Mouse (Mus musculus) CH12.LX (cell line): Measurements from ENCODE around the gene Serpinc1. TPM values are rescaled to one million over a fixed set of nuclear protein-coding genes. Genes with fewer than 3 reads are reported as not detected.

ENCODE experiments used
- DNase-seq: peaks from one replicate; pipeline ENCODE4 v3.0.0-alpha.2; 2013; ENCODE audit errors: extremely low read depth
- H3K27ac ChIP-seq: 2 replicates; pipeline ENCODE4 v1.5.1; 2012; ENCODE audit warnings: low read depth, mild to moderate bottlenecking, control low read depth, moderate library complexity; ENCODE audit not compliant: insufficient read depth
- H3K27me3 ChIP-seq: replicated peaks from 2 replicates; pipeline ENCODE3; 2012; ENCODE audit warnings: inconsistent platforms
- H3K36me3 ChIP-seq, 2 experiments: replicated peaks in 1 of 2; 2 replicates each; pipeline versions ENCODE3 to v1.6.1; 2012; ENCODE audit warnings: inconsistent platforms in 1 of 2, low read length in 1 of 2, mild to moderate bottlenecking in 1 of 2, mixed read lengths in 1 of 2, moderate library complexity in 1 of 2; ENCODE audit not compliant: control insufficient read depth in 1 of 2, insufficient read depth in 1 of 2
- H3K4me1 ChIP-seq, 2 experiments: 2 replicates each; pipeline ENCODE4 v1.6.1; 2012; ENCODE audit warnings: inconsistent platforms in 1 of 2, moderate library complexity in 1 of 2; ENCODE audit not compliant: insufficient read depth in 2 of 2, control insufficient read depth in 1 of 2
- H3K4me2 ChIP-seq: 2 replicates; pipeline ENCODE4 v1.6.1; 2012; ENCODE audit warnings: low read depth, mild to moderate bottlenecking, control low read depth; ENCODE audit not compliant: poor library complexity, insufficient read depth, severe bottlenecking
- H3K4me3 ChIP-seq, 3 experiments: fragments of 150-350 bp in 1 of 3; sonication (generic) in 1 of 3; replicated peaks in 1 of 3; 2 replicates each; pipeline versions ENCODE3 to v1.5.1; 2011 to 2012; ENCODE audit warnings: low read depth in 2 of 3, low read length in 2 of 3, mild to moderate bottlenecking in 2 of 3, moderate library complexity in 2 of 3, control low read depth in 1 of 3, improper control_type of control experiment in 1 of 3, inconsistent platforms in 1 of 3, mixed read lengths in 1 of 3; ENCODE audit not compliant: poor library complexity in 1 of 3
- H3K79me2 ChIP-seq: replicated peaks from 2 replicates; pipeline ENCODE4 v1.6.1; 2012; ENCODE audit warnings: mild to moderate bottlenecking, moderate library complexity; ENCODE audit not compliant: control insufficient read depth, poor library complexity, insufficient read depth, severe bottlenecking; ENCODE audit errors: extremely low read depth
- H3K9ac ChIP-seq: 2 replicates; pipeline ENCODE4 v1.6.1; 2012; ENCODE audit warnings: low read depth, mild to moderate bottlenecking, control low read depth, moderate library complexity; ENCODE audit not compliant: insufficient read depth
- H3K9me3 ChIP-seq: replicated peaks from 2 replicates; pipeline ENCODE3; 2012; ENCODE audit warnings: low read length, inconsistent platforms, mixed read lengths
- BHLHE40 ChIP-seq: IDR thresholded peaks from 2 replicates; pipeline ENCODE4 v1.6.1; 2011; ENCODE audit warnings: mild to moderate bottlenecking, low read depth, low read length, improper control_type of control experiment
- CHD2 ChIP-seq: IDR thresholded peaks from 2 replicates; pipeline ENCODE4 v1.6.1; 2011; ENCODE audit warnings: low read length, improper control_type of control experiment
- CTCF ChIP-seq, 2 experiments: IDR thresholded peaks in 1 of 2; conservative IDR thresholded peaks in 1 of 2; 2 replicates each; pipeline ENCODE4 v1.5.1; 2011 to 2012; ENCODE audit warnings: low read depth in 2 of 2, low read length in 2 of 2, improper control_type of control experiment in 1 of 2, inconsistent platforms in 1 of 2, mild to moderate bottlenecking in 1 of 2, moderate library complexity in 1 of 2
- ELF1 ChIP-seq: IDR thresholded peaks from 2 replicates; pipeline ENCODE4 v1.6.1; 2014; ENCODE audit warnings: low read depth, mild to moderate bottlenecking, inconsistent platforms, low read length, improper control_type of control experiment
- EP300 ChIP-seq: IDR thresholded peaks from 2 replicates; pipeline ENCODE4 v1.6.1; 2011; ENCODE audit warnings: low read length, improper control_type of control experiment
- ETS1 ChIP-seq: conservative IDR thresholded peaks from 2 replicates; pipeline ENCODE4 v1.6.1; 2012; ENCODE audit warnings: low read depth, mild to moderate bottlenecking, inconsistent platforms, low read length, improper control_type of control experiment, moderate library complexity
- GABPA ChIP-seq: IDR thresholded peaks from 2 replicates; pipeline ENCODE4 v1.6.1; 2012; ENCODE audit warnings: low read depth, low read length, improper control_type of control experiment, inconsistent platforms; ENCODE audit not compliant: insufficient replicate concordance
- HCFC1 ChIP-seq: IDR thresholded peaks from 2 replicates; pipeline ENCODE4 v1.6.1; 2012; ENCODE audit warnings: low read depth, mild to moderate bottlenecking, inconsistent platforms, low read length, improper control_type of control experiment
- IRF4 ChIP-seq: IDR thresholded peaks from 2 replicates; pipeline ENCODE4 v1.6.1; 2014; ENCODE audit warnings: low read depth, mild to moderate bottlenecking, inconsistent platforms, low read length, improper control_type of control experiment
- JUN ChIP-seq: IDR thresholded peaks from 2 replicates; pipeline ENCODE4 v1.6.1; 2011; ENCODE audit warnings: low read depth, mild to moderate bottlenecking, low read length, improper control_type of control experiment, moderate library complexity; ENCODE audit not compliant: insufficient read depth
- JUND ChIP-seq: conservative IDR thresholded peaks from 2 replicates; pipeline ENCODE4 v1.6.1; 2011; ENCODE audit warnings: low read depth, low read length, improper control_type of control experiment
- KAT2A ChIP-seq: IDR thresholded peaks from 2 replicates; pipeline ENCODE4 v1.6.1; 2012; ENCODE audit warnings: low read length, improper control_type of control experiment, inconsistent platforms; ENCODE audit not compliant: insufficient replicate concordance
- MAFK ChIP-seq: IDR thresholded peaks from 2 replicates; pipeline ENCODE4 v1.6.1; 2011; ENCODE audit warnings: low read length, improper control_type of control experiment; ENCODE audit not compliant: insufficient replicate concordance
- MAX ChIP-seq: IDR thresholded peaks from 2 replicates; pipeline ENCODE4 v1.6.1; 2011; ENCODE audit warnings: low read length, improper control_type of control experiment
- MAZ ChIP-seq: IDR thresholded peaks from 2 replicates; pipeline ENCODE4 v1.6.1; 2012; ENCODE audit warnings: low read depth, mild to moderate bottlenecking, inconsistent platforms, low read length, improper control_type of control experiment, moderate library complexity
- MEF2A ChIP-seq: IDR thresholded peaks from 2 replicates; pipeline ENCODE4 v1.6.1; 2014; ENCODE audit warnings: low read depth, mild to moderate bottlenecking, inconsistent platforms, low read length, improper control_type of control experiment, borderline replicate concordance
- MXI1 ChIP-seq: IDR thresholded peaks from 2 replicates; pipeline ENCODE4 v1.6.1; 2011; ENCODE audit warnings: mild to moderate bottlenecking, low read depth, low read length, improper control_type of control experiment
- MYC ChIP-seq: IDR thresholded peaks from 2 replicates; pipeline ENCODE4 v1.6.1; 2011; ENCODE audit warnings: low read depth, mild to moderate bottlenecking, improper control_type of control experiment, low read length
- NELFE ChIP-seq: IDR thresholded peaks from 2 replicates; pipeline ENCODE4 v1.6.1; 2011; ENCODE audit warnings: low read depth, low read length, improper control_type of control experiment
- NRF1 ChIP-seq: IDR thresholded peaks from 2 replicates; pipeline ENCODE4 v1.6.1; 2014; ENCODE audit warnings: low read depth, mild to moderate bottlenecking, inconsistent platforms, low read length, improper control_type of control experiment, moderate library complexity
- PAX5 ChIP-seq: IDR thresholded peaks from 2 replicates; pipeline ENCODE4 v1.6.1; 2012; ENCODE audit warnings: low read length, inconsistent platforms, mixed read lengths
- POLR2A ChIP-seq: IDR thresholded peaks from 2 replicates; pipeline ENCODE4 v1.6.1; 2011; ENCODE audit warnings: low read depth, mild to moderate bottlenecking, improper control_type of control experiment, low read length
- RCOR1 ChIP-seq: conservative IDR thresholded peaks from 2 replicates; pipeline ENCODE4 v1.6.1; 2012; ENCODE audit warnings: low read depth, mild to moderate bottlenecking, inconsistent platforms, low read length, improper control_type of control experiment
- SIN3A ChIP-seq: IDR thresholded peaks from 2 replicates; pipeline ENCODE4 v1.6.1; 2012; ENCODE audit warnings: low read length, improper control_type of control experiment, inconsistent platforms
- SMC3 ChIP-seq: IDR thresholded peaks from 2 replicates; pipeline ENCODE4 v1.6.1; 2011; ENCODE audit warnings: low read depth, low read length, improper control_type of control experiment
- TBP ChIP-seq: conservative IDR thresholded peaks from 2 replicates; pipeline ENCODE4 v1.6.1; 2011; ENCODE audit warnings: low read depth, low read length, improper control_type of control experiment
- UBTF ChIP-seq: IDR thresholded peaks from 2 replicates; pipeline ENCODE4 v1.6.1; 2012; ENCODE audit warnings: low read depth, mild to moderate bottlenecking, inconsistent platforms, low read length, improper control_type of control experiment, moderate library complexity
- USF1 ChIP-seq: IDR thresholded peaks from 2 replicates; pipeline ENCODE4 v1.6.1; 2014; ENCODE audit warnings: low read depth, mild to moderate bottlenecking, inconsistent platforms, low read length, improper control_type of control experiment
- USF2 ChIP-seq: conservative IDR thresholded peaks from 2 replicates; pipeline ENCODE4 v1.6.1; 2011; ENCODE audit warnings: low read depth, low read length, improper control_type of control experiment
- ZC3H11A ChIP-seq: IDR thresholded peaks from 2 replicates; pipeline ENCODE4 v1.6.1; 2012; ENCODE audit warnings: low read depth, mild to moderate bottlenecking, inconsistent platforms, low read length, improper control_type of control experiment
- ZKSCAN1 ChIP-seq: IDR thresholded peaks from 2 replicates; pipeline ENCODE4 v1.6.1; 2012; ENCODE audit warnings: low read depth, inconsistent platforms, low read length, improper control_type of control experiment, borderline replicate concordance
- ZMIZ1 ChIP-seq: IDR thresholded peaks from 2 replicates; pipeline ENCODE4 v1.6.1; 2012; ENCODE audit warnings: low read depth, mild to moderate bottlenecking, inconsistent platforms, low read length, improper control_type of control experiment
- dilution Hi-C: fragments of 300-500 bp; cut with MboI; formaldehyde crosslinking; loops from 2 replicates; pipeline ENCODE4 v1.14.3; 2020; ENCODE audit warnings: low sequenced_read_pairs; ENCODE audit not compliant: extremely low pct_unique_long_range_greater_than_20kb, extremely low pct_ligation_motif_present
- in situ Hi-C: fragments of 300-500 bp; cut with MboI; formaldehyde crosslinking; loops from 3 replicates; pipeline ENCODE4 v1.14.3; 2019; ENCODE audit warnings: low sequenced_read_pairs, low pct_ligation_motif_present, low pct_unique_long_range_greater_than_20kb, mixed read lengths
- polyA plus RNA-seq: library from polyadenylated mRNA; unstranded; fragments of >175 nt; gene quantifications from 2 replicates; pipeline ENCODE4 v1.2.1, GENCODE M21; 2012; ENCODE audit warnings: low read depth; ENCODE audit not compliant: insufficient read length
- total RNA-seq, 2 experiments: library from RNA; depleted of rRNA; stranded (reverse); fragments of 300-350 nt in 1 of 2; fragments of >200 nt in 1 of 2; gene quantifications; 2 replicates each; pipeline ENCODE4 v1.2.3; 2012 to 2014

Gene Serpinc1
- total and polyA plus RNA-seq, 3 experiments, result 149 to 204 (median 202) TPM

DNA sequence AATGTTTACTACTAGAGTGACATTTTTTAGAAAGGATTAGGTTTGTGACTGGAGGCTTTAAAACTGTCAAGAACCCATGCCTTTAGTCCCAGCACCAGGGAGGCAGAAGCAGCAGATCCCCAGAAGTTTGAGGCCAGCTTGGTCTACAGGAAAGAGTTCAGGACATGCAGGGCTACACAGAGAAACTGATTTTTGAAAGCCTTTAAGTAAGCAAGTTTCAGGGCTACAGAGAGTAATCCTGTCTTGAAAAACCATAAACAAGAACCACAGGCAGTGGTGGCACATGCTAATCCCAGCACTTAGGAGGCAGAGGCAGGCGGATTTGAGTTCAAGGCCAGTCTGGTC is 62.0 kb downstream of the Serpinc1 start:
- Histone ChIP-seq H3K4me1 (peaks cover 0 to 13% of the 10 kb centered on the region in 2 experiments; a peak in 2 of 4 replicates), H3K9ac (no peak overlapping the region), H3K27me3 (no peaks in the 10 kb centered on the region), H3K4me3 (no peak overlapping the region), H3K79me2 (peaks cover 21% of the 10 kb centered on the region), H3K36me3 (peaks cover 52 to 77% of the 10 kb centered on the region in 2 experiments), H3K4me2 (no peak overlapping the region), H3K27ac (no peak overlapping the region), H3K9me3 (no peaks in the 10 kb centered on the region)
- TF ChIP-seq PAX5 (no peak), SIN3A (no peak), MYC (peak; percentile 43; the same call in 1 of the 2 replicates), JUN (no peak), MXI1 (no peak; the same call in 1 of the 2 replicates), NRF1 (no peak), ZC3H11A (no peak), GABPA (no peak), MAX (0 out of 2 replicates have a peak, but pooled peaks have one; percentile 17), POLR2A (peak; percentile 16; the same call in 1 of the 2 replicates), MAZ (0 out of 2 replicates have a peak, but pooled peaks have one; percentile 7), ZKSCAN1 (no peak), USF2 (no peak; the same call in 1 of the 2 replicates), IRF4 (no peak), HCFC1 (no peak), CHD2 (no peak)
- no peak for DNase-seq
- dilution Hi-C loops (no loop called here), in situ Hi-C loops (no loop called here)

DNA sequence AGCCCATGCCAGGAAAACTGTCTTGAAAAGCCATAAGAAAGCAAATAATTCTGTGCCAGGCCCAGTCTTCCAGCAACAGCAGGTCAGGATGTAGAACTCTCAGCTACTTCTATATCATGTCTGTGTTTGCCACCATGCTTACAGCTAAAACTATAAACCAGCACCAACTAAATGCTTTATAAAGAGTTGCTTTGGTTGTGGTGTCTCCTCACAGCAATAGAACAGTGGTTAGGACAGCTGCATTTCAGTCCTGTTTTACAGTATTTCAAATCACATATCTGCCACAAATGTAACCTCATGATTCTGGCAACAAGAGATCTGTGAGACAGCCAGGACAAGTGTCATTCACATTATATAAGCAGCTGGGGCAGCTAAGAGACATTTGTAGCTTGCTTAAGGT is 62.5 kb downstream of the Serpinc1 start:
- H3K36me3 ChIP-seq, result peaks cover 53 to 77% of the 10 kb centered on the region in 2 experiments
- H3K4me1 ChIP-seq, result peaks cover 0 to 13% of the 10 kb centered on the region in 2 experiments; a peak in 2 of 4 replicates
- H3K27me3 ChIP-seq, result no peaks in the 10 kb centered on the region
- TF ChIP-seq KAT2A, result no peak
- TF ChIP-seq ETS1, result no peak
- no peak for TF ChIP-seq NRF1
- TF ChIP-seq JUND, result no peak
- TF ChIP-seq MAFK, result no peak
- 0 out of 2 replicates have a peak, but pooled peaks have one; percentile 17 for TF ChIP-seq CHD2
- TF ChIP-seq TBP, result no peak
- TF ChIP-seq ELF1, result 0 out of 2 replicates have a peak, but pooled peaks have one; percentile 13
- no peak for TF ChIP-seq USF1
- no peak for TF ChIP-seq RCOR1
- TF ChIP-seq NELFE, result no peak
- TF ChIP-seq BHLHE40, result no peak
- no peak for TF ChIP-seq IRF4
- no peak for TF ChIP-seq CTCF (conservative IDR thresholded peaks at IDR 0.05 in 1 of 2, IDR thresholded peaks at IDR 0.05 in 1 of 2; ENCODE audit: low read depth in 2 of 2, low read length in 2 of 2)
- no peak for TF ChIP-seq SMC3
- no peak for TF ChIP-seq SIN3A
- no peak for TF ChIP-seq POLR2A
- TF ChIP-seq ZMIZ1, result 0 out of 2 replicates have a peak, but pooled peaks have one; percentile 24
- no peak for TF ChIP-seq EP300
- no peak for TF ChIP-seq GABPA
- TF ChIP-seq MAX, result 0 out of 2 replicates have a peak, but pooled peaks have one; percentile 30
- TF ChIP-seq HCFC1, result no peak
- no peak for TF ChIP-seq MYC
- no peak for TF ChIP-seq JUN
- no peak for TF ChIP-seq MEF2A
- no peak for TF ChIP-seq UBTF
- TF ChIP-seq, all 38 proteins: peak for 4
- peak; percentile 66 for DNase-seq
- H3K9ac ChIP-seq, result no peak overlapping the region
- no peaks in the 10 kb centered on the region for H3K9me3 ChIP-seq
- dilution Hi-C loops (no loop called here), in situ Hi-C loops (no loop called here)
- H3K4me3 ChIP-seq, result no peak overlapping the region
- H3K79me2 ChIP-seq, result peaks cover 17% of the 10 kb centered on the region
- H3K4me2 ChIP-seq, result no peak overlapping the region
- no peak overlapping the region for H3K27ac ChIP-seq
